In genomic region chr13:90851795-90852194, GRCm38 (mm10) we compare ENCODE assay signal across 19 mouse cellular contexts. TPM values are rescaled to one million over a fixed set of nuclear protein-coding genes. Genes with fewer than 3 reads are reported as not detected.
"Had no signal": no experiment of that assay in that cellular context is flagged by ENCODE, and none has a peak within 500 bp of the region (broad histone marks: within the 10 kb centered on the region; RNA-seq: fewer than 3 reads in every experiment).

No protein-coding gene starts in this region.

- H3K4me2 ChIP-seq: lung, embryonic 15.5 days; midbrain, embryonic 11.5 days; midbrain, embryonic 13.5 days; midbrain, embryonic 15.5 days; neural tube, embryonic 12.5 days had no signal

- H3K9ac ChIP-seq: liver, postnatal 0 days; lung, embryonic 15.5 days; midbrain, embryonic 13.5 days; midbrain, embryonic 15.5 days; neural tube, embryonic 12.5 days had no signal

- H3K27me3 ChIP-seq: lung, embryonic 15.5 days; midbrain, embryonic 13.5 days; midbrain, embryonic 15.5 days; neural tube, embryonic 12.5 days had no signal

- H3K4me3 ChIP-seq: lung, embryonic 15.5 days; midbrain, embryonic 13.5 days; midbrain, embryonic 15.5 days; neural tube, embryonic 12.5 days had no signal

- H3K36me3 ChIP-seq: lung, embryonic 15.5 days; midbrain, embryonic 13.5 days; midbrain, embryonic 15.5 days; neural tube, embryonic 12.5 days had no signal

- ATAC-seq: liver, postnatal 0 days; lung, postnatal 0 days; midbrain, embryonic 13.5 days; midbrain, embryonic 15.5 days had no signal

- H3K27ac ChIP-seq: lung, embryonic 15.5 days; midbrain, embryonic 13.5 days; midbrain, embryonic 15.5 days; neural tube, embryonic 12.5 days had no signal

- H3K9me3 ChIP-seq: lung, embryonic 15.5 days; midbrain, embryonic 13.5 days; midbrain, embryonic 15.5 days; neural tube, embryonic 12.5 days had no signal

- H3K4me1 ChIP-seq: lung, embryonic 15.5 days; midbrain, embryonic 13.5 days; midbrain, embryonic 15.5 days; neural tube, embryonic 12.5 days had no signal

- DNase-seq: liver, postnatal 0 days; lung, adult 2 months; lung, postnatal 4 days; right cerebral cortex, postnatal 14 days; spleen, adult 18-20 months; thymus, adult 18-20 months; thymus, postnatal 14 days; thymus, postnatal 36 days had no signal

RNA-seq across cellular contexts. Expression of gene Atp6ap1l, which starts 53.4 kb away (rescaled TPM):
- total RNA-seq: megakaryocyte, adult 5-6 weeks; monocyte, adult 5-6 weeks; neutrophil, adult 5-6 weeks had no signal
- polyA plus RNA-seq: lung, adult 2 months; lung, embryonic 15.5 days; lung, postnatal 0 days; stomach, embryonic 14.5 days; stomach, embryonic 16.5 days had no signal
